Comparison of ENCODE assay signal across 12 mouse cellular contexts in genomic region chr17:29056207-29056606, GRCm38 (mm10). TPM values are rescaled to one million over a fixed set of nuclear protein-coding genes. Genes with fewer than 3 reads are reported as not detected.
A peak's percentile ranks its signal among the peaks of the same experiment; 100 is the strongest.
DNase-seq lines count a peak whose midpoint lies in the region; ATAC-seq and TF ChIP-seq lines count a peak whose summit lies in the region.
"Had no signal": no experiment of that assay in that cellular context is flagged by ENCODE, and none has a peak within 500 bp of the region (broad histone marks: within the 10 kb centered on the region; RNA-seq: fewer than 3 reads in every experiment).

No protein-coding gene starts in this region.

- no peak for TF ChIP-seq CTCF in liver, postnatal 0 days (IDR thresholded peaks at IDR 0.05; ENCODE audit: low read depth)

- no peaks in the 10 kb centered on the region for H3K79me2 ChIP-seq in myocyte (ENCODE audit: control insufficient read depth, insufficient read depth)

- H3K9ac ChIP-seq in heart, embryonic 16.5 days (ENCODE audit: low read length) = peak overlapping the region; percentile 16
- no peak overlapping the region for H3K9ac ChIP-seq in liver, postnatal 0 days (replicated peaks)
- no peak overlapping the region for H3K9ac ChIP-seq in liver, embryonic 11.5 days (ENCODE audit: low read depth, low read length)
- no peak overlapping the region for H3K9ac ChIP-seq in embryonic facial prominence, embryonic 13.5 days
- H3K9ac ChIP-seq: liver, embryonic 13.5 days had no signal

- 34% methylated on average over 7 of the region's 7 CpGs for WGBS in heart, embryonic 16.5 days
- WGBS in liver, postnatal 0 days (ENCODE audit: insufficient replicate concordance) = 26% methylated on average over 7 of the region's 7 CpGs
- 31% methylated on average over 7 of the region's 7 CpGs for WGBS in liver, embryonic 11.5 days
- 7% methylated on average over 7 of the region's 7 CpGs for WGBS in embryonic facial prominence, embryonic 13.5 days

- no peak overlapping the region for H3K4me3 ChIP-seq in heart, embryonic 16.5 days (ENCODE audit: low read length)
- H3K4me3 ChIP-seq in liver, postnatal 0 days (ENCODE audit: low read depth, low read length) = no peak overlapping the region
- no peak overlapping the region for H3K4me3 ChIP-seq in liver, embryonic 11.5 days (ENCODE audit: low read depth, low read length)
- H3K4me3 ChIP-seq in embryonic facial prominence, embryonic 13.5 days = no peak overlapping the region
- H3K4me3 ChIP-seq in myocyte = no peak overlapping the region
- H3K4me3 ChIP-seq: liver, embryonic 13.5 days had no signal

- no peak overlapping the region for H3ac ChIP-seq in myocyte (ENCODE audit: control insufficient read depth, insufficient read length)

- no peaks in the 10 kb centered on the region for H3K36me3 ChIP-seq in heart, embryonic 16.5 days (ENCODE audit: control insufficient read depth, insufficient read depth)
- H3K36me3 ChIP-seq in liver, postnatal 0 days (replicated peaks; ENCODE audit: insufficient read depth, low read length) = no peaks in the 10 kb centered on the region
- no peaks in the 10 kb centered on the region for H3K36me3 ChIP-seq in liver, embryonic 11.5 days (ENCODE audit: control insufficient read depth, insufficient read depth, low read length)
- H3K36me3 ChIP-seq in embryonic facial prominence, embryonic 13.5 days = no peaks in the 10 kb centered on the region
- H3K36me3 ChIP-seq in myocyte (ENCODE audit: control insufficient read depth, insufficient read depth) = no peaks in the 10 kb centered on the region
- H3K36me3 ChIP-seq: liver, embryonic 13.5 days had no signal

- no peak for TF ChIP-seq EP300 in liver, postnatal 0 days (IDR thresholded peaks at IDR 0.05; ENCODE audit: low read depth)

- ATAC-seq in heart, embryonic 16.5 days (replicated peaks; ENCODE audit: extremely low read depth, insufficient read depth, low FRiP score) = 0 out of 2 replicates have a peak, but pooled peaks have one; percentile 17
- ATAC-seq in liver, postnatal 0 days = no peak; the same call in 1 of the 2 replicates
- ATAC-seq in liver, embryonic 11.5 days (replicated peaks; ENCODE audit: low FRiP score) = no peak
- peak; percentile 60; the same call in 1 of the 2 replicates for ATAC-seq in embryonic facial prominence, embryonic 13.5 days (ENCODE audit: insufficient number of reproducible peaks, insufficient read depth, low FRiP score, low TSS enrichment, low read depth)

- H3K9me3 ChIP-seq in heart, embryonic 16.5 days (replicated peaks; ENCODE audit: control insufficient read depth, low read length) = no peaks in the 10 kb centered on the region
- H3K9me3 ChIP-seq in liver, postnatal 0 days (ENCODE audit: low read length) = no peaks in the 10 kb centered on the region
- H3K9me3 ChIP-seq in liver, embryonic 11.5 days (ENCODE audit: control insufficient read depth, low read length) = no peaks in the 10 kb centered on the region
- no peaks in the 10 kb centered on the region for H3K9me3 ChIP-seq in embryonic facial prominence, embryonic 13.5 days
- H3K9me3 ChIP-seq: liver, embryonic 13.5 days had no signal

- no peak overlapping the region for H3K27ac ChIP-seq in heart, embryonic 16.5 days (ENCODE audit: low read length)
- 0 out of 2 replicates have a peak overlapping the region, but pooled peaks have one; percentile 18 for H3K27ac ChIP-seq in liver, postnatal 0 days (ENCODE audit: low read depth)
- no peak overlapping the region; the same call in 1 of the 2 replicates for H3K27ac ChIP-seq in liver, embryonic 11.5 days (ENCODE audit: low read depth, low read length)
- peak overlapping the region; percentile 49 for H3K27ac ChIP-seq in embryonic facial prominence, embryonic 13.5 days
- H3K27ac ChIP-seq: liver, embryonic 13.5 days had no signal

- DNase-seq in heart, adult 8-10 months (ENCODE audit: low spot score) = no peak
- no peak for DNase-seq in liver, postnatal 0 days
- no peak for DNase-seq in liver, embryonic 11.5 days (ENCODE audit: low spot score)
- no peak for DNase-seq in left cerebral cortex, postnatal 14 days (ENCODE audit: low spot score in 2 of 2)
- DNase-seq: gastrocnemius, postnatal 36 days; kidney, adult 8-10 months; layer of hippocampus, postnatal 36 days; liver, embryonic 13.5 days; lung, postnatal 4 days had no signal

- intact Hi-C loops in left cerebral cortex, postnatal 14 days (cut with DNase I) = no loop called here

- peak overlapping the region; percentile 30 for H3K4me2 ChIP-seq in heart, embryonic 16.5 days (ENCODE audit: low read depth, low read length)
- H3K4me2 ChIP-seq in liver, postnatal 0 days (ENCODE audit: low read depth, low read length) = no peak overlapping the region
- no peak overlapping the region for H3K4me2 ChIP-seq in liver, embryonic 11.5 days
- H3K4me2 ChIP-seq in embryonic facial prominence, embryonic 13.5 days = peak overlapping the region; percentile 37
- peak overlapping the region; percentile 70 for H3K4me2 ChIP-seq in myocyte (ENCODE audit: low read depth)
- H3K4me2 ChIP-seq: liver, embryonic 13.5 days had no signal

- H3K4me1 ChIP-seq in heart, embryonic 16.5 days (ENCODE audit: control insufficient read depth, insufficient read depth, low read length) = peaks cover 27% of the 10 kb centered on the region
- peaks cover 31% of the 10 kb centered on the region for H3K4me1 ChIP-seq in liver, postnatal 0 days (ENCODE audit: insufficient read depth)
- peaks cover 8% of the 10 kb centered on the region; the same call in 1 of the 2 replicates for H3K4me1 ChIP-seq in liver, embryonic 11.5 days (replicated peaks; ENCODE audit: control insufficient read depth, insufficient read depth, low read length)
- H3K4me1 ChIP-seq in embryonic facial prominence, embryonic 13.5 days = peaks cover 46% of the 10 kb centered on the region

- H3K27me3 ChIP-seq in heart, embryonic 16.5 days (ENCODE audit: control insufficient read depth, insufficient read depth, low read length) = no peaks in the 10 kb centered on the region
- no peaks in the 10 kb centered on the region for H3K27me3 ChIP-seq in liver, postnatal 0 days (ENCODE audit: insufficient read depth, low read length)
- no peaks in the 10 kb centered on the region for H3K27me3 ChIP-seq in liver, embryonic 11.5 days (replicated peaks; ENCODE audit: control insufficient read depth, insufficient read depth, low read length)
- no peaks in the 10 kb centered on the region for H3K27me3 ChIP-seq in embryonic facial prominence, embryonic 13.5 days
- no peaks in the 10 kb centered on the region for H3K27me3 ChIP-seq in myocyte (ENCODE audit: control insufficient read depth, insufficient read depth, insufficient read length)
- H3K27me3 ChIP-seq: liver, embryonic 13.5 days had no signal

- no peak for TF ChIP-seq POLR2A in myocyte (IDR thresholded peaks at IDR 0.05; ENCODE audit: insufficient read length, low read depth)

TF ChIP-seq in myocyte, 11 proteins besides CTCF, POLR2A, EP300 and RAD21 (continues in another document):
- no peak for TF ChIP-seq SRF (IDR thresholded peaks at IDR 0.05; ENCODE audit: control insufficient read depth, insufficient read length, low read depth)
- TF ChIP-seq MYOG (IDR thresholded peaks at IDR 0.05; ENCODE audit: control insufficient read depth in 1 of 3, insufficient read depth in 1 of 3, insufficient read length in 2 of 3, low read depth in 2 of 3) = peak in 2 of 3 experiments; percentile 47 to 87
- peak; percentile 55 to 80 (median 69) for TF ChIP-seq MYOD1 (IDR thresholded peaks at IDR 0.05; ENCODE audit: control insufficient read depth in 1 of 3, insufficient read length in 2 of 3, low read depth in 2 of 3)
- TF ChIP-seq MAX (IDR thresholded peaks at IDR 0.05; ENCODE audit: low read depth) = no peak
- no peak for TF ChIP-seq POLR2AphosphoS2 (IDR thresholded peaks at IDR 0.05; ENCODE audit: insufficient read length, low read depth)
- TF ChIP-seq E2F4 (IDR thresholded peaks at IDR 0.05; ENCODE audit: insufficient read depth) = no peak

RNA-seq across cellular contexts. Expression of gene Srsf3, which starts 23.8 kb away (rescaled TPM):
- polyA plus RNA-seq in heart, embryonic 16.5 days (2015; fragmentation: Nextera tagmentation; extraction: Ambion mirVana) = 323 and 367 TPM in 2 replicates
- 10 to 100 TPM; 52.6 to 73.3 (median 70.5) TPM for total RNA-seq in heart, adult 8-10 months (2022)
- 163 and 166 TPM in 2 replicates for polyA plus RNA-seq in liver, postnatal 0 days (2015; fragmentation: Nextera tagmentation; extraction: Ambion mirVana)
- polyA plus RNA-seq in liver, embryonic 11.5 days (2014; fragmentation: Nextera tagmentation; extraction: Ambion mirVana) = 532 and 579 TPM in 2 replicates
- 702 and 727 TPM in 2 replicates for polyA plus RNA-seq in embryonic facial prominence, embryonic 13.5 days (2015; fragmentation: Nextera tagmentation; extraction: Ambion mirVana)
- polyA plus RNA-seq in myocyte (2012; fragmentation: generic; extraction: Trizol) = 98.2 TPM
- total RNA-seq in left cerebral cortex, postnatal 14 days (2021) = 100 to 1,000 TPM; 125 to 127 TPM

RNA-seq across cellular contexts. Expression of gene Cdkn1a, which starts 34.6 kb away (rescaled TPM):
- 70.1 and 70.7 TPM in 2 replicates for polyA plus RNA-seq in heart, embryonic 16.5 days (2015; fragmentation: Nextera tagmentation; extraction: Ambion mirVana)
- total RNA-seq in heart, adult 8-10 months (2022) = 10 to 100 TPM; 11.7 to 32.6 (median 22.3) TPM
- 42.4 and 58.1 TPM in 2 replicates for polyA plus RNA-seq in liver, postnatal 0 days (2015; fragmentation: Nextera tagmentation; extraction: Ambion mirVana)
- polyA plus RNA-seq in liver, embryonic 11.5 days (2014; fragmentation: Nextera tagmentation; extraction: Ambion mirVana) = 12.2 and 13.8 TPM in 2 replicates
- 66.8 and 78.2 TPM in 2 replicates for polyA plus RNA-seq in embryonic facial prominence, embryonic 13.5 days (2015; fragmentation: Nextera tagmentation; extraction: Ambion mirVana)
- 2,069 TPM for polyA plus RNA-seq in myocyte (2012; fragmentation: generic; extraction: Trizol)
- total RNA-seq in left cerebral cortex, postnatal 14 days (2021) = 10 to 100 TPM; 25.7 to 35.7 TPM

RNA-seq across cellular contexts. Expression of gene Stk38, which starts 48.4 kb away (rescaled TPM):
- polyA plus RNA-seq in heart, embryonic 16.5 days (2015; fragmentation: Nextera tagmentation; extraction: Ambion mirVana) = 84.6 and 90.4 TPM in 2 replicates
- 10 to 100 TPM; 26.4 to 31.4 (median 29.0) TPM for total RNA-seq in heart, adult 8-10 months (2022)
- 32.6 and 34.5 TPM in 2 replicates for polyA plus RNA-seq in liver, postnatal 0 days (2015; fragmentation: Nextera tagmentation; extraction: Ambion mirVana)
- 83.3 and 90.1 TPM in 2 replicates for polyA plus RNA-seq in liver, embryonic 11.5 days (2014; fragmentation: Nextera tagmentation; extraction: Ambion mirVana)
- polyA plus RNA-seq in embryonic facial prominence, embryonic 13.5 days (2015; fragmentation: Nextera tagmentation; extraction: Ambion mirVana) = 114 and 129 TPM in 2 replicates
- 28.3 TPM for polyA plus RNA-seq in myocyte (2012; fragmentation: generic; extraction: Trizol)
- 10 to 100 TPM; 47.5 to 49.2 TPM for total RNA-seq in left cerebral cortex, postnatal 14 days (2021)

RNA-seq across cellular contexts. Expression of gene Rab44, which starts 57.7 kb away (rescaled TPM):
- 2.2 and 4.4 TPM in 2 replicates for polyA plus RNA-seq in heart, embryonic 16.5 days (2015; fragmentation: Nextera tagmentation; extraction: Ambion mirVana)
- total RNA-seq in heart, adult 8-10 months (2022) = under 1 TPM in 3 of 4 experiments, not detected in 1; 0.12 to 0.75 (median 0.38) TPM
- 5.4 and 6.3 TPM in 2 replicates for polyA plus RNA-seq in liver, postnatal 0 days (2015; fragmentation: Nextera tagmentation; extraction: Ambion mirVana)
- polyA plus RNA-seq in liver, embryonic 11.5 days (2014; fragmentation: Nextera tagmentation; extraction: Ambion mirVana) = 4.4 TPM in 2 replicates
- 0.55 and 0.56 TPM in 2 replicates for polyA plus RNA-seq in embryonic facial prominence, embryonic 13.5 days (2015; fragmentation: Nextera tagmentation; extraction: Ambion mirVana)
- polyA plus RNA-seq in myocyte (2012; fragmentation: generic; extraction: Trizol) = 6.8 TPM
- total RNA-seq in left cerebral cortex, postnatal 14 days (2021) = not detected
- total RNA-seq: layer of hippocampus, postnatal 36 days had no signal

Comparison
In these comparisons a context has a peak if more than half of its experiments do, and no peak if none do; other contexts are left out.
1. H3K27ac ChIP-seq: peak in liver, postnatal 0 days (single experiment) and embryonic facial prominence, embryonic 13.5 days (single experiment); none in heart, embryonic 16.5 days (single experiment) and liver, embryonic 11.5 days (single experiment).
2. ATAC-seq: peak in heart, embryonic 16.5 days (single experiment) and embryonic facial prominence, embryonic 13.5 days (single experiment); none in liver, postnatal 0 days (single experiment) and liver, embryonic 11.5 days (single experiment).
3. H3K4me2 ChIP-seq: peak in heart, embryonic 16.5 days (single experiment), embryonic facial prominence, embryonic 13.5 days (single experiment) and myocyte (single experiment); none in liver, postnatal 0 days (single experiment) and liver, embryonic 11.5 days (single experiment).
4. RNA of gene Cdkn1a, which starts 34.6 kb away (polyA plus RNA-seq): 2,069 TPM in myocyte (single experiment); 66.8 to 78.2 TPM in embryonic facial prominence, embryonic 13.5 days, 70.1 to 70.7 TPM in heart, embryonic 16.5 days, 42.4 to 58.1 TPM in liver, postnatal 0 days and 12.2 to 13.8 TPM in liver, embryonic 11.5 days; every median in the first group is over 10 times any median in the second.